Mouse (Mus musculus) CD4-positive naive resting alpha-beta T cell, adult 76 days (primary cell): ENCODE measurements around the gene Htr3b. TPM values are rescaled to one million over a fixed set of nuclear protein-coding genes. Genes with fewer than 3 reads are reported as not detected.

Experiments
- total RNA-seq: library from RNA; stranded (reverse); gene quantifications from one replicate; pipeline ENCODE4 v1.2.4, GENCODE M21; 2023

Htr3b gene
- total RNA-seq = not detected

GRCm38 (mm10) chr9:48964587-48965040 lies at the start of gene Htr3b:
TSS of gene Htr3b (minus strand) at chr9:48964990.

GRCm38 (mm10) chr9:48984845-48985707 lies 20.3 kb upstream of the Htr3b start, which contains the start of gene Usp28:
TSS of gene Usp28 (plus strand) at chr9:48985375.

GRCm38 (mm10) chr9:48910885-48911537 lies 53.8 kb downstream of the Htr3b start, which contains the start of gene Htr3a:
TSS of gene Htr3a (minus strand) at chr9:48911099.

Other genes with a start within 250 kb of the Htr3b start
- 1.7 TPM for gene Zbtb16, start 128.8 kb downstream of the Htr3b start, total RNA-seq
- not detected for gene Htr3a, start 53.9 kb downstream of the Htr3b start, total RNA-seq
- gene Usp28, start 20.4 kb upstream of the Htr3b start, total RNA-seq = 108 TPM
- 39.8 TPM for gene Zw10, start 90.6 kb upstream of the Htr3b start, total RNA-seq
- not detected for gene Tmprss5, start 116.3 kb upstream of the Htr3b start, total RNA-seq